Mouse (Mus musculus): ENCODE results near the gene Mast4. TPM values are rescaled to one million over a fixed set of nuclear protein-coding genes. Genes with fewer than 3 reads are reported as not detected.
A peak's percentile ranks its signal among the peaks of the same experiment; 100 is the strongest.

Mast4 gene
- polyA plus RNA-seq, 1 experiment from 2014 or later, result 18.8 TPM

- 77% methylated on average over 6 of the region's 6 CpGs for WGBS
- no peak for ATAC-seq (ENCODE audit: low FRiP score, low read depth)
Observed at GRCm38 (mm10) chr13:102805190-102805589, 529.1 kb downstream of the Mast4 start.

GRCm38 (mm10) chr13:102803206-102803605 lies 531.1 kb downstream of the Mast4 start:
- H3K4me3 ChIP-seq, result no peak overlapping the region
- 0 out of 2 replicates have a peak, but pooled peaks cover 8% of the 10 kb centered on the region for H3K4me1 ChIP-seq
- H3K4me2 ChIP-seq (replicated peaks), result no peak overlapping the region
- no peak for ATAC-seq (ENCODE audit: low FRiP score, low read depth)
- H3K27ac ChIP-seq, result no peak overlapping the region
- no peaks in the 10 kb centered on the region for H3K9me3 ChIP-seq
- H3K27me3 ChIP-seq (replicated peaks), result no peaks in the 10 kb centered on the region
- WGBS, result 68% methylated on average over 9 of the region's 9 CpGs
- no peaks in the 10 kb centered on the region for H3K36me3 ChIP-seq
- no peak overlapping the region for H3K9ac ChIP-seq

More at GRCm38 (mm10) chr13:102805190-102805589, 529.1 kb downstream of the Mast4 start:
- no peak overlapping the region for H3K27ac ChIP-seq
- H3K27me3 ChIP-seq (replicated peaks), result no peaks in the 10 kb centered on the region
- H3K4me2 ChIP-seq (replicated peaks), result no peak overlapping the region
- H3K9ac ChIP-seq, result no peak overlapping the region
- 0 out of 2 replicates have a peak, but pooled peaks cover 10% of the 10 kb centered on the region for H3K4me1 ChIP-seq
- H3K36me3 ChIP-seq, result no peaks in the 10 kb centered on the region
- H3K9me3 ChIP-seq, result no peaks in the 10 kb centered on the region
- H3K4me3 ChIP-seq, result no peak overlapping the region

GRCm38 (mm10) chr13:102792157-102792556 lies 542.1 kb downstream of the Mast4 start:
- WGBS, result 92% methylated on average over 3 of the region's 3 CpGs
- no peak overlapping the region for H3K4me3 ChIP-seq
- no peak overlapping the region for H3K27ac ChIP-seq
- no peaks in the 10 kb centered on the region for H3K4me1 ChIP-seq
- H3K9me3 ChIP-seq, result no peaks in the 10 kb centered on the region
- no peaks in the 10 kb centered on the region for H3K27me3 ChIP-seq (replicated peaks)
- no peak overlapping the region for H3K4me2 ChIP-seq (replicated peaks)
- no peak for ATAC-seq (ENCODE audit: low FRiP score, low read depth)
- H3K36me3 ChIP-seq, result peaks cover 2% of the 10 kb centered on the region; the same call in 1 of the 2 replicates
- H3K9ac ChIP-seq, result no peak overlapping the region

GRCm38 (mm10) chr13:102790601-102791155 lies 543.6 kb downstream of the Mast4 start:
- no peaks in the 10 kb centered on the region for H3K36me3 ChIP-seq
- H3K4me3 ChIP-seq, result no peak overlapping the region
- no peak overlapping the region for H3K4me2 ChIP-seq (replicated peaks)
- no peak overlapping the region for H3K9ac ChIP-seq
- no peaks in the 10 kb centered on the region for H3K9me3 ChIP-seq
- 47% methylated on average over 6 of the region's 6 CpGs for WGBS
- H3K27me3 ChIP-seq (replicated peaks), result no peaks in the 10 kb centered on the region
- no peak overlapping the region for H3K27ac ChIP-seq
- no peak for ATAC-seq (ENCODE audit: low FRiP score, low read depth)
- H3K4me1 ChIP-seq, result no peaks in the 10 kb centered on the region

GRCm38 (mm10) chr13:102786666-102787230 lies 547.5 kb downstream of the Mast4 start:
- Histone ChIP-seq H3K4me2 (replicated peaks) (no peak overlapping the region), H3K36me3 (no peaks in the 10 kb centered on the region), H3K9me3 (no peaks in the 10 kb centered on the region), H3K4me1 (no peaks in the 10 kb centered on the region), H3K27ac (no peak overlapping the region), H3K27me3 (replicated peaks) (no peaks in the 10 kb centered on the region), H3K9ac (no peak overlapping the region), H3K4me3 (no peak overlapping the region)
- no peak for ATAC-seq (ENCODE audit: low FRiP score, low read depth)
- WGBS, result 90% methylated on average over 10 of the region's 10 CpGs

GRCm38 (mm10) chr13:102783531-102784310 lies 550.6 kb downstream of the Mast4 start:
- ATAC-seq (ENCODE audit: low FRiP score, low read depth), result no peak
- no peak overlapping the region for H3K4me2 ChIP-seq (replicated peaks)
- H3K9ac ChIP-seq, result no peak overlapping the region
- no peaks in the 10 kb centered on the region for H3K9me3 ChIP-seq
- WGBS, result 74% methylated on average over 7 of the region's 7 CpGs
- H3K27me3 ChIP-seq (replicated peaks), result no peaks in the 10 kb centered on the region
- no peaks in the 10 kb centered on the region for H3K4me1 ChIP-seq
- no peak overlapping the region for H3K27ac ChIP-seq
- H3K4me3 ChIP-seq, result no peak overlapping the region
- H3K36me3 ChIP-seq, result no peaks in the 10 kb centered on the region

GRCm38 (mm10) chr13:102779275-102779674 lies 555.0 kb downstream of the Mast4 start:
- Histone ChIP-seq H3K27me3 (replicated peaks) (no peaks in the 10 kb centered on the region), H3K36me3 (no peaks in the 10 kb centered on the region), H3K9me3 (no peaks in the 10 kb centered on the region), H3K4me2 (replicated peaks) (no peak overlapping the region), H3K27ac (no peak overlapping the region), H3K9ac (no peak overlapping the region), H3K4me3 (no peak overlapping the region), H3K4me1 (no peaks in the 10 kb centered on the region)
- ATAC-seq (ENCODE audit: low FRiP score, low read depth), result no peak
- 86% methylated on average over 3 of the region's 3 CpGs for WGBS

GRCm38 (mm10) chr13:102778859-102779258 lies 555.4 kb downstream of the Mast4 start:
- WGBS, result 93% methylated on average over 3 of the region's 3 CpGs
- H3K4me1 ChIP-seq, result no peaks in the 10 kb centered on the region
- no peak overlapping the region for H3K4me3 ChIP-seq
- no peak overlapping the region for H3K27ac ChIP-seq
- H3K27me3 ChIP-seq (replicated peaks), result no peaks in the 10 kb centered on the region
- H3K4me2 ChIP-seq (replicated peaks), result no peak overlapping the region
- no peak for ATAC-seq (ENCODE audit: low FRiP score, low read depth)
- H3K9me3 ChIP-seq, result no peaks in the 10 kb centered on the region
- no peak overlapping the region for H3K9ac ChIP-seq
- H3K36me3 ChIP-seq, result no peaks in the 10 kb centered on the region

- no peak overlapping the region for H3K27ac ChIP-seq
- H3K9me3 ChIP-seq, result no peaks in the 10 kb centered on the region
- no peak for ATAC-seq (ENCODE audit: low FRiP score, low read depth)
- no peaks in the 10 kb centered on the region for H3K36me3 ChIP-seq
- peaks cover 2% of the 10 kb centered on the region; the same call in 1 of the 2 replicates for H3K4me1 ChIP-seq
- no peak overlapping the region for H3K9ac ChIP-seq
- no peaks in the 10 kb centered on the region for H3K27me3 ChIP-seq (replicated peaks)
- no peak overlapping the region for H3K4me3 ChIP-seq
- no peak overlapping the region for H3K4me2 ChIP-seq (replicated peaks)
- 87% methylated on average over 6 of the region's 6 CpGs for WGBS
Observed at GRCm38 (mm10) chr13:102775506-102775905, 558.8 kb downstream of the Mast4 start.

GRCm38 (mm10) chr13:102774786-102775201 lies 559.5 kb downstream of the Mast4 start:
- no peaks in the 10 kb centered on the region for H3K27me3 ChIP-seq (replicated peaks)
- no peak overlapping the region for H3K27ac ChIP-seq
- no peaks in the 10 kb centered on the region for H3K9me3 ChIP-seq
- ATAC-seq (ENCODE audit: low FRiP score, low read depth), result peak; percentile 66; the same call in 1 of the 2 replicates
- H3K4me1 ChIP-seq, result peaks cover 5% of the 10 kb centered on the region; the same call in 1 of the 2 replicates
- H3K9ac ChIP-seq, result no peak overlapping the region
- no peak overlapping the region for H3K4me3 ChIP-seq
- 35% methylated on average over 7 of the region's 7 CpGs for WGBS
- H3K4me2 ChIP-seq (replicated peaks), result no peak overlapping the region
- no peaks in the 10 kb centered on the region for H3K36me3 ChIP-seq

GRCm38 (mm10) chr13:102773169-102773568 lies 561.1 kb downstream of the Mast4 start:
- Histone ChIP-seq H3K9ac (no peak overlapping the region), H3K4me2 (replicated peaks) (no peak overlapping the region), H3K9me3 (no peaks in the 10 kb centered on the region), H3K27me3 (replicated peaks) (no peaks in the 10 kb centered on the region), H3K36me3 (no peaks in the 10 kb centered on the region), H3K4me1 (peaks cover 5% of the 10 kb centered on the region; the same call in 1 of the 2 replicates), H3K4me3 (no peak overlapping the region), H3K27ac (no peak overlapping the region)
- no peak for ATAC-seq (ENCODE audit: low FRiP score, low read depth)
- 91% methylated on average over 9 of the region's 9 CpGs for WGBS

GRCm38 (mm10) chr13:102770194-102770593 lies 564.1 kb downstream of the Mast4 start:
- WGBS, result 51% methylated on average over 8 of the region's 8 CpGs
- Histone ChIP-seq H3K9me3 (no peaks in the 10 kb centered on the region), H3K4me1 (peaks cover 13% of the 10 kb centered on the region), H3K27me3 (replicated peaks) (no peaks in the 10 kb centered on the region), H3K36me3 (no peaks in the 10 kb centered on the region), H3K4me2 (replicated peaks) (no peak overlapping the region), H3K4me3 (no peak overlapping the region), H3K27ac (no peak overlapping the region), H3K9ac (no peak overlapping the region)
- no peak for ATAC-seq (ENCODE audit: low FRiP score, low read depth)
